In the genomic region with DNA sequence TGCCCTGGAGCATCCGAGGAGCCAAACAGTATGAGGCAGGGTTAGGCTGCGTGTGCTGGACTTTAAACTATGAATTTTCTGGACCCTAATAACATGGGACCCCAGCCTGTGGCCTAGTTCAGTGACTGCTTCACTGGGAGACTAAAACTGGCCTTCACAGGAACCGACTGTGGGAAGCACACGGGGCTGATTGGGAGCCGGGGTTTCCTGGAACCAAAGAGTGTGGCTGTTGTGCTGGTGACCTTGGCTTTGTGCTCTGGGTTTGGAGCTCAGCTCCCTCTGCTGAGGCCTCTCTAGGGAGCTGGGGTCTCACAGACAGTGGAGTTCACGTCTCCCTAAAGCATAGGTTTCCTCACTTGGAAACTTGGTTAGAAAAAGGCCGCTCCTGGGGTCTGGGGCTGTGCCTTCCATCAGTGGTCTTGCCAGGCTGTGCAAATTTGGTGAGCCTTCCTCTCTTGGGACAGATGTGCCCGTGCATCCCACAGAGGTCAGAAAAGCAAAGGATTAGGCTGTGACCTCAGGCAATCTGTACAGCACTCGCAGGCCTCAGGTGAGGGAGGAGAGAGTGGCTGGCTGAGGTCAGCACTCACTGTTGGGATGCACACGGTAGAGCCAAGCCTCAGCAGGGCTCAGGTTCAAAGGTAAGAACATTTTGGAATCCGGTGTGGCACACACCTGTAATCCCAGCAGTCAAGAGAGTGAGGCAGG, we compare ENCODE assay signal across 22 mouse cellular contexts. TPM values are rescaled to one million over a fixed set of nuclear protein-coding genes. Genes with fewer than 3 reads are reported as not detected.
"Had no signal": no experiment of that assay in that cellular context is flagged by ENCODE, and none has a peak within 500 bp of the region (broad histone marks: within the 10 kb centered on the region; RNA-seq: fewer than 3 reads in every experiment).

No protein-coding gene starts in this region.

- ATAC-seq: midbrain, embryonic 16.5 days had no signal

- H3K27ac ChIP-seq: kidney, postnatal 0 days; layer of hippocampus, adult 2 months; left cerebral cortex, adult 2 months; limb, embryonic 12.5 days; limb, embryonic 15.5 days; liver, embryonic 13.5 days; midbrain, embryonic 12.5 days; neural tube, embryonic 13.5 days; stomach, embryonic 15.5 days had no signal

- H3K9ac ChIP-seq: limb, embryonic 12.5 days; limb, embryonic 15.5 days; liver, embryonic 13.5 days; midbrain, embryonic 12.5 days; neural tube, embryonic 13.5 days; stomach, embryonic 15.5 days had no signal

- DNase-seq: kidney, adult 2 months; kidney, postnatal 25 days; layer of hippocampus, adult 9-11 months; liver, embryonic 13.5 days; lung, adult 2 months; lung, postnatal 14 days; lung, postnatal 4 days; retina, postnatal 1 day; spleen, adult 18-20 months; thymus, postnatal 25 days had no signal

- H3K27me3 ChIP-seq: limb, embryonic 12.5 days; limb, embryonic 15.5 days; liver, embryonic 13.5 days; midbrain, embryonic 12.5 days; neural tube, embryonic 13.5 days; stomach, embryonic 15.5 days had no signal

- H3K4me3 ChIP-seq: layer of hippocampus, adult 2 months; left cerebral cortex, adult 2 months; limb, embryonic 12.5 days; limb, embryonic 15.5 days; liver, embryonic 13.5 days; midbrain, embryonic 12.5 days; myocyte; neural tube, embryonic 13.5 days; stomach, embryonic 15.5 days had no signal

- H3K4me2 ChIP-seq: limb, embryonic 12.5 days; limb, embryonic 15.5 days; liver, embryonic 13.5 days; midbrain, embryonic 12.5 days; neural tube, embryonic 13.5 days; stomach, embryonic 15.5 days had no signal

- H3K9me3 ChIP-seq: limb, embryonic 12.5 days; limb, embryonic 15.5 days; liver, embryonic 13.5 days; midbrain, embryonic 12.5 days; neural tube, embryonic 13.5 days; stomach, embryonic 15.5 days had no signal

- H3K4me1 ChIP-seq: limb, embryonic 12.5 days; limb, embryonic 15.5 days; liver, embryonic 13.5 days; midbrain, embryonic 12.5 days had no signal

RNA-seq across cellular contexts. Expression of a gene that starts 23.6 kb away (rescaled TPM):
- total RNA-seq: megakaryocyte progenitor cell, adult 5-6 weeks; megakaryocyte-erythroid progenitor cell, adult 5-6 weeks had no signal
- polyA plus RNA-seq: myocyte had no signal
